Mouse (Mus musculus) frontal cortex, postnatal 25 days (tissue): ENCODE measurements around the gene Ctsf.
"Not testable (repeated sequence)": the region's sequence is repeated elsewhere in the genome, so short reads cannot be mapped to it uniquely, and the experiment has no call there.

Experiments
- DNase-seq, 2 experiments: peaks; one replicate each; pipeline ENCODE4 v3.0.0; 2022; ENCODE audit warnings: low spot score in 2 of 2

The Ctsf gene

GRCm38 (mm10) chr19:4849800-4850199 lies 5.1 kb upstream of the Ctsf start:
- DNase-seq: no peak

GRCm38 (mm10) chr19:4850281-4850680 lies 4.6 kb upstream of the Ctsf start:
- no peak for DNase-seq

GRCm38 (mm10) chr19:4855470-4855820 lies 515 bp downstream of the Ctsf start:
- no peak for DNase-seq

GRCm38 (mm10) chr19:4855951-4856350 lies 1.0 kb downstream of the Ctsf start:
- no peak for DNase-seq

- DNase-seq: no peak
Observed at GRCm38 (mm10) chr19:4859081-4859480, 4.2 kb downstream of the Ctsf start.

- no peak for DNase-seq
Observed at GRCm38 (mm10) chr19:4863048-4863447, 8.1 kb downstream of the Ctsf start.

- DNase-seq: no peak
Observed at GRCm38 (mm10) chr19:4865147-4865546, 10.2 kb downstream of the Ctsf start.

GRCm38 (mm10) chr19:4874613-4875012 lies 19.7 kb downstream of the Ctsf start:
- not testable (repeated sequence) for DNase-seq

GRCm38 (mm10) chr19:4876241-4876640 lies 21.3 kb downstream of the Ctsf start:
- no peak for DNase-seq

- DNase-seq: no peak
Observed at GRCm38 (mm10) chr19:4876755-4877154, 21.8 kb downstream of the Ctsf start.

GRCm38 (mm10) chr19:4877785-4878184 lies 22.9 kb downstream of the Ctsf start, which contains the start of gene Actn3:
TSS of gene Actn3 (minus strand) at chr19:4877909.
- no peak for DNase-seq

- DNase-seq: peak; percentile 92 to 94
Observed at GRCm38 (mm10) chr19:4878405-4879323, 23.7 kb downstream of the Ctsf start, which contains the start of gene Zdhhc24. TSS of gene Zdhhc24 (plus strand) at chr19:4878668.

- no peak for DNase-seq
Observed at GRCm38 (mm10) chr19:4879324-4879703, 24.4 kb downstream of the Ctsf start.

GRCm38 (mm10) chr19:4883961-4884360 lies 29.0 kb downstream of the Ctsf start:
- DNase-seq: no peak

GRCm38 (mm10) chr19:4889791-4890190 lies 34.9 kb downstream of the Ctsf start:
- DNase-seq: no peak

GRCm38 (mm10) chr19:4891798-4892197 lies 36.9 kb downstream of the Ctsf start:
- no peak for DNase-seq

GRCm38 (mm10) chr19:4896780-4897520 lies 42.0 kb downstream of the Ctsf start:
- no peak for DNase-seq

- DNase-seq: no peak
Observed at GRCm38 (mm10) chr19:4898972-4899371, 44.0 kb downstream of the Ctsf start.

- DNase-seq: no peak
Observed at GRCm38 (mm10) chr19:4899888-4900287, 45.0 kb downstream of the Ctsf start.

GRCm38 (mm10) chr19:4905979-4906794 lies 51.3 kb downstream of the Ctsf start, which contains the start of gene Bbs1:
TSS of gene Bbs1 (minus strand) at chr19:4906628.
- peak; percentile 67 to 72 for DNase-seq

GRCm38 (mm10) chr19:4908107-4908506 lies 53.2 kb downstream of the Ctsf start:
- no peak for DNase-seq

GRCm38 (mm10) chr19:4909376-4909775 lies 54.4 kb downstream of the Ctsf start:
- DNase-seq: no peak
